Mouse (Mus musculus): Measurements from ENCODE around the gene Pmvk.

DNA sequence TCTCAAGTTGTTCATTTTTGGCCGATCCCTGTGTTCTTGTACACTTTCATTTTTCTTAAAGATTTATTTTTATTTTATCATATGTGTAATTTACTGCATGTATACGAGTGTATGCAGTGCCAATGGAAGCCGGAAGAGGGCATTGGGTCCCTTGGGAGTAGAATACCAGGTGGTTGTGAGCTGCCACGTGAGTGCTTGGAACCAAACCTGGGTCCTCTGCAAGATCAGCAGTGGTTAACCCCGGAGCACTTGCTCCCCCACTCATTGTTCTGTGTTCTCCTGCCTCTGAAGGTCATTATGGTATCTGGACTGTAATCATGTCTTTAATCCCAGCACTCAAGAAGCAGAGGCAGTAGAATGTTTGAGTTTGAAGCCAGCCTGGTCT lies 29.2 kb upstream of the Pmvk start:
- TF ChIP-seq CTCF (IDR thresholded peaks at IDR 0.05; ENCODE audit: borderline replicate concordance, insufficient read depth, low read depth, low read length) (no peak), POLR2A (IDR thresholded peaks at IDR 0.05; ENCODE audit: borderline replicate concordance, insufficient read depth, low read length) (no peak)
